Mouse (Mus musculus): ENCODE measurements around the gene Tmem121. TPM values are rescaled to one million over a fixed set of nuclear protein-coding genes. Genes with fewer than 3 reads are reported as not detected.

Gene Tmem121
- polyA plus RNA-seq, 1 experiment from 2014 or later: 21.2 TPM

DNA sequence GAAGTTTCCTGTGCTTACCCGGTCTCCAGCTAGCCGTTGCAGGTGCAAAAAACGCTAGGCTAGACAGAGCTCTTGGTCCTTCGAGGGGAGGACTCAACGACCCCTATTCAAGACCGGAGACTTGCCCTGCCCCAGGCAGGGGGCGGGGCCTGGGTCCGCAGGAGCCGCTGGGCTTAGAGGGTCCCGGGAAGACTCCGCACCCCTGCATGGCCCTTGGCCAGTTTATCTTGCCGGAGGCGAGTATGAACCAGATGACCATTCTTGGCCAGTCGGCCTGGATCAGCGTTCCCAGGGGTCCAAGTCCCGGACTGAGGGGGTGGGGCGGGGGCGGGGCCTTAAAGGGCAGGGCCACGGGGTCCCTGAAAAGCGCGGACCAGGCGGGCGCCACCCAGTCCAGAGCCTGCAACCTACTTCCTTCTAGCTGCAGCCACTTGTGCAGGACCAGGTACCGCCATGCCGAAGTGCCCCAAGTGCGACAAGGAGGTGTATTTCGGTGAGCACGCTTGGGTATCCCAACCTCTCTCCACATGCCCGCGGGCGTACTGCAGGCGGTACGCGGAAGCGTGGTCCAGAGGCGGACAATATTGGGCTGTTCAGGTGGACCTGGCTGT lies 34.0 kb upstream of the Tmem121 start:
- peaks cover 27% of the 10 kb centered on the region for H3K4me1 ChIP-seq
- no peaks in the 10 kb centered on the region for H3K9me3 ChIP-seq
- H3K27ac ChIP-seq: no peak overlapping the region
- H3K4me3 ChIP-seq: peak overlapping the region; percentile 55
- ATAC-seq (ENCODE audit: low FRiP score, low read depth): no peak
- peaks cover 72% of the 10 kb centered on the region for H3K27me3 ChIP-seq
- no peaks in the 10 kb centered on the region for H3K36me3 ChIP-seq
- H3K9ac ChIP-seq: peak overlapping the region; percentile 59
- 1% methylated on average over 36 of the region's 36 CpGs for WGBS
- peak overlapping the region; percentile 85 for H3K4me2 ChIP-seq (replicated peaks)

DNA sequence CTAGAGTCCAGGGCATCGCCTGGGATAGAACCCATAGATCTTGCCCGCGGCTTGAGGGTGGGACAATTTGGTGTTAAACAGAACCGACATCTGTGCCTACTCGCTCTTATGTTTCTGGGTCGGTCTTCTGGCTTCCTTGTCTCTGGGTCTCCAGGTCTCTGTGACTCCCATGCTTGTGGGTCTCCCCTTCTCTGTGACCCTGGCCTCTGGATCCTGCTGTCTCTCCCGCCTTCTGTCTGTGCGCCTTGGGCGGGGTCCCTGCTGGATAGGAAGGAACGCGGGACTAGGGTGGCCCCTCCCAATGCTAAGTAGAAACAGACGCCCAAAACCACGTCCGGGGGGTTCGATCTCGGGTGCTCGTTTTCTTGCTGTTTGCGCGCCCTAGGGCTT lies 33.5 kb upstream of the Tmem121 start:
- Histone ChIP-seq H3K27me3 (peaks cover 67% of the 10 kb centered on the region), H3K27ac (no peak overlapping the region)

DNA sequence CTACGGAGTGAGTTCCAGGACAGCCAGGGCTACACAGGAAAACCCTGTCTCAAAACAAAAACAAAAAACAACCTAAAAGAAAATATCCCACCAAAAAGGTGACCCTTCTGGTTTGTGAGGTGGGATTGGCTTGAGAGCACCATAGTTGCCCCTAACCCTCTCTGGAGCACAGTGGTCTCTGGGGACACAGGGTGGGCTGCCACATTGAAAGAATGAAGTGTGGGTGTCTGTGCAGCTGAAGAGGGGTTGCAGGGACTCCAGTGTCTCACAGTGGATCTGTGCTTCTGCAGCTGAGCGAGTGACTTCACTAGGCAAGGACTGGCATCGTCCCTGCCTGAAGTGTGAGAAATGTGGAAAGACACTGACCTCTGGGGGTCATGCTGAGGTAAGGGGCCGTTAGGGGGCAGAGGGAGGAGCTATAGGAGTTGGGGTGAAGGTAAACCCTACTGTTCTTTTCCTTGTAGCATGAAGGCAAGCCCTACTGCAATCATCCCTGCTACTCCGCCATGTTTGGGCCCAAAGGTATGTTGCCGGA lies 32.7 kb upstream of the Tmem121 start:
- H3K4me1 ChIP-seq: peaks cover 33% of the 10 kb centered on the region
- peaks cover under 1% of the 10 kb centered on the region; the same call in 1 of the 2 replicates for H3K36me3 ChIP-seq
- no peak for ATAC-seq (ENCODE audit: low FRiP score, low read depth)
- H3K27ac ChIP-seq: no peak overlapping the region
- 75% methylated on average over 6 of the region's 6 CpGs for WGBS
- H3K9ac ChIP-seq: no peak overlapping the region
- H3K27me3 ChIP-seq: peaks cover 60% of the 10 kb centered on the region
- H3K4me3 ChIP-seq: no peak overlapping the region
- no peaks in the 10 kb centered on the region for H3K9me3 ChIP-seq
- H3K4me2 ChIP-seq (replicated peaks): no peak overlapping the region; the same call in 1 of the 2 replicates

More for the DNA sequence above, 33.5 kb upstream of the Tmem121 start:
- Histone ChIP-seq H3K36me3 (no peaks in the 10 kb centered on the region), H3K9me3 (no peaks in the 10 kb centered on the region), H3K4me3 (peak overlapping the region; percentile 55), H3K9ac (peak overlapping the region; percentile 59), H3K4me2 (replicated peaks) (peak overlapping the region; percentile 85), H3K4me1 (peaks cover 32% of the 10 kb centered on the region)
- 15% methylated on average over 19 of the region's 19 CpGs for WGBS
- ATAC-seq (ENCODE audit: low FRiP score, low read depth): no peak

DNA sequence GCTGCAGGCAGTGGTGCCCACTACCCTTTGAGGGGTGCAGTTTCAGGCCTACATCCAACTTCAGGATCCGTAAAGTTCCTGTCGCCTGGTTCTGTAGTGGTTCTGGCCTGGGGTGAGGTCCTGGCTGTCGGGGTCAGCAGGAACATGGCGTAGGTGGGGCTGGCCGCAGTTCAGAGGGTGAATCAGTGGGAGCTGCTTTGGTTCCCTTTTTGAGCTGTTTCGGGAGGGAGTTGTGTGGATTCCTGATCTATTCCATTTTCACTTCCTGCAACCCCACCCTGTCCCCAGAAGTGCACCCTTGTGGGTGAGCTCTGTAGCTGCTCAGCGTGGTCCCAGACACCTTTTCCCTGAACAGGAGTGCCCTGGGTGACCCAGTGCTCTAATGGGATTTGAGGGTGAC lies 31.8 kb upstream of the Tmem121 start:
- H3K4me2 ChIP-seq (replicated peaks): no peak overlapping the region
- peaks cover 51% of the 10 kb centered on the region for H3K27me3 ChIP-seq
- ATAC-seq (ENCODE audit: low FRiP score, low read depth): no peak
- 93% methylated on average over 7 of the region's 7 CpGs for WGBS
- H3K9me3 ChIP-seq: no peaks in the 10 kb centered on the region
- no peak overlapping the region for H3K4me3 ChIP-seq
- H3K4me1 ChIP-seq: peaks cover 33% of the 10 kb centered on the region
- no peak overlapping the region for H3K9ac ChIP-seq
- H3K27ac ChIP-seq: no peak overlapping the region
- peaks cover 5% of the 10 kb centered on the region; the same call in 1 of the 2 replicates for H3K36me3 ChIP-seq

DNA sequence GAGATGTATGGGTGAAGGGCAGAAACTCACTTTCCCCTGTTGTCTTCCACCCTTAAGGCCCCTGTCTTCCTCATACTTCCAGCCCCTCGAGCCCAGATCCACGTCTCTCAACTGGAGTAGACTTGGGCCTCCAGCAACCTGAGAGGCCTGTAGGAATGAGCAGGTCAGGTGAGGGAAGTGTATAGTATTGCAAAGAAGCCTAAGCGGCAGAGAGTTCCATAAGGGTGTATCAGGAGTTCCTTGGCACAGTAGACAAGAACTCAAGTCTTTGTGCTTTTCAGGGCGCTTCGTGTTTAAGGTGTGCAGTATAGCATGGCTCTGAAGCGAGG lies 31.0 kb upstream of the Tmem121 start:
- peak overlapping the region; percentile 90 for H3K4me2 ChIP-seq (replicated peaks)
- peak overlapping the region; percentile 65 for H3K4me3 ChIP-seq
- no peak for ATAC-seq (ENCODE audit: low FRiP score, low read depth)
- 73% methylated on average over 6 of the region's 6 CpGs for WGBS
- H3K27me3 ChIP-seq: peaks cover 44% of the 10 kb centered on the region
- peak overlapping the region; percentile 70; the same call in 1 of the 2 replicates for H3K9ac ChIP-seq
- H3K9me3 ChIP-seq: no peaks in the 10 kb centered on the region
- H3K36me3 ChIP-seq: peaks cover 9% of the 10 kb centered on the region
- H3K4me1 ChIP-seq: peaks cover 33% of the 10 kb centered on the region
- no peak overlapping the region for H3K27ac ChIP-seq

DNA sequence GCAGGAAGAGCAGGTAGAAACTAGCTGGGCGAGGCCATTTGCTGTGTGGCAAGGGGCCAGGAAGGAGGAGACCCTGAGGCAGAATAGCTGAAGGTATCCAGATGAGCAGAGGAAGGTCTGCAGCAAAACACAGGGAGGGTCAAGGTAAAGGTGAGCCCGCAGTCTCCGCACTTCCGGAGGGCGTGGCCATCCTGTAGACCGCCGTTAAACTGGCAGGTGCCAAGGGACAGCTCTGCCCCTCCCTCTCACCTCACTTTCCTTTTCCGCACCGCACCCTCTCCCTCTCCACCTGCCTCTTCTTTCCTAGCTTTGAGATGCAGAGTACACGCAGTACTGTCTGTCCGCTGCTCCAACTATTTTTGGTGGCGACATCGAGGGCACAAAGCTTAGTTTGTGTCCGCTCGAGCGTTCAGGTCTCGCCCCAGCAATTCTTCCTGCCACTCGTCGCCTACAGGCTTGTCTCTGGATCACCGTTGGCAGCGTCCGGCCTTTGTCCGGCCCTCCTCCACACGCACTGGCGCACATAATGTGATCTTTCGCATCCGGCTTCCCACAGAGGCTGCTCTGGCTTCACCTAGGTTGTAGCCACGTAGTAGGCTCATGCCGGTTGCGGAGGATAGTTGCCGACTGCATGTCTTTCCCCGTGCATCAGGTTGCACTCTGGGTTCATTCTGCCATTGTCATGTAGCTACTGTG lies 30.5 kb upstream of the Tmem121 start:
- Histone ChIP-seq H3K4me3 (peak overlapping the region; percentile 65), H3K4me2 (replicated peaks) (peak overlapping the region; percentile 90), H3K27ac (peak overlapping the region; percentile 44), H3K9me3 (no peaks in the 10 kb centered on the region), H3K36me3 (peaks cover 9% of the 10 kb centered on the region), H3K9ac (peak overlapping the region; percentile 70), H3K4me1 (peaks cover 33% of the 10 kb centered on the region), H3K27me3 (peaks cover 39% of the 10 kb centered on the region)
- 4% methylated on average over 32 of the region's 32 CpGs for WGBS
- peak; percentile 0; the same call in 1 of the 2 replicates for ATAC-seq (ENCODE audit: low FRiP score, low read depth)

DNA sequence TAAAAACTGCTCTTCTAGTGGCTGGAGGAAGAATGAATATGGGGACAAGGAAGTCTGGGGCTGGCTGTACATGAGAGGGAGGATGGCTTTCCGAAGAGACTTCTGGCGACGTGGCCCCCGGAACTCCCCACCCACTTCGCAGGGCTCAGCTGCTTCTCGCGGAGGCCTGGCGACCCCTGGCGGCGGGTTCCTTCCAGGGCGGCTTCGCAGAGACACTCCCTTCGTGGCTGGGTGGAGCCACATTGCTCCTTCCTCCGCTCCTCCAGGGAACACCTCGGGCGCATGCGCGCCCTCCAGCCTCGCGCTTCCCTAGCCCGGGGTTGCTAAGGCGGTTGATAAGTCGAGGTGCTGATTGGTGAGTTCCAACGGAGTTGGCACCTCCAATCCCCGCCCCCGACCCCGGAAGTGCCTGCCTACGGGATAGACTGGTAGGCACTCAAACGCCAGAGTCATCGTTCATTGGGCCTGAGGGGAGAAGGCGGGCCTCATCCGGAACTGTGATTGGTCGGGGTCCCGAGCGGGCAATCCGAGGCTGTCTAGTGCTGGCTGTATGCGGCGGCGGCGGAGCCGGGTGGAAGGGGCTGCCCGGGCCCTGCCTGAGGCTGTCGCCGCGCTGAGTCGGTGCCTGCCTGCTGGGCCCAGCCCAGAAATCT lies 29.7 kb upstream of the Tmem121 start, which contains the start of gene Tedc1:
Gene Tedc1 (plus strand): TSS at position 535 of the 653 bp plus-strand sequence.
- Histone ChIP-seq H3K27ac (peak within 1 kb of the TSS; percentile 44), H3K4me2 (replicated peaks) (peak within 1 kb of the TSS; percentile 90), H3K9ac (peak within 1 kb of the TSS; percentile 70), H3K4me3 (peak within 1 kb of the TSS; percentile 65), H3K9me3 (no peaks in the 10 kb centered on the region), H3K36me3 (peaks cover 9% of the 10 kb centered on the region), H3K27me3 (peaks cover 31% of the 10 kb centered on the region), H3K4me1 (peaks cover 33% of the 10 kb centered on the region)
- under 1% methylated on average over 46 of the region's 46 CpGs for WGBS
- peak; percentile 96 for ATAC-seq (ENCODE audit: low FRiP score, low read depth)

DNA sequence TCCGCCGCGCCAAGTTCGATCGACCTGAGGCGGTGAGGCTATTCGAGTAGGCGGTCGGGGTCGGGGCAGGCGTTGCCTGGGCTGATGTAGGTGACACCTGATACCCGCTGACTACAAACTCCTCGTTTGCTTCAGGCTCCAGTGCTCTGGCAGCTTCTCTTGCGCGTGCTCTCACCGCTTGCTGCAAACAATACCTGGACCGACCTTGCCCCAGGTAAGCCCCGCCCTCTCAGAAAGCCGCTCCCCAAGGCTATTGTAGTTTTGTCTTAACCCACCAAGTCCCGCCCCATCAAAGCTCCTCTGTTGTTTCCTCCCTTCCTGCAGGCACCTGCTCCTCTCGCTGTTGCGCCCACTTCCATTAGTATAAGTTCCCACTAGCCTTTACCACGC lies 29.2 kb upstream of the Tmem121 start:
- H3K9me3 ChIP-seq: no peaks in the 10 kb centered on the region
- no peak overlapping the region for H3K27ac ChIP-seq
- peak overlapping the region; percentile 90 for H3K4me2 ChIP-seq (replicated peaks)
- H3K4me1 ChIP-seq: peaks cover 30% of the 10 kb centered on the region
- peak overlapping the region; percentile 69 for H3K9ac ChIP-seq
- under 1% methylated on average over 23 of the region's 23 CpGs for WGBS
- peak overlapping the region; percentile 65 for H3K4me3 ChIP-seq
- H3K36me3 ChIP-seq: peaks cover 15% of the 10 kb centered on the region
- no peak for ATAC-seq (ENCODE audit: low FRiP score, low read depth)
- peaks cover 26% of the 10 kb centered on the region for H3K27me3 ChIP-seq

DNA sequence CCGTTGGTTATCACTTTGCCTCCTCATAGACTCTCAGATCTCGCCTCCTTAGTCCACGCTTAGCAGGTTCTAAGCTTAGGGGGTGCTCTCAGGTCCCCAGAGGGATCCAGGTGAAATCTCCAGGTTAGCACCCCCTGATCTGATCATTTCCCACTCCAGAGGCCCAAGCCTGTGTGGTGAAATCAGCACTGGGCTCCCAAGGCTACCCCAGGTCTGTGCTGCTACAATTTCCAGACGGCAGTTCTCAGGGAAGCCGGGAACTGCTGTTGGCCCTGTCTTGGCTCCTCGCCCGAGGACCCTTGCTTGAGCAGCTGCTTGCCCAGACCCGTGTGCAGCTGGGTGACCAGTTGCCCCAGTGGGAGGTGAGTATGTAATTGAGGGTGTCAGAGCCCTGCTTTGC lies 28.7 kb upstream of the Tmem121 start:
- Histone ChIP-seq H3K9me3 (no peaks in the 10 kb centered on the region), H3K27ac (no peak overlapping the region), H3K9ac (peak overlapping the region; percentile 69), H3K27me3 (peaks cover 22% of the 10 kb centered on the region), H3K4me3 (peak overlapping the region; percentile 65), H3K36me3 (peaks cover 19% of the 10 kb centered on the region), H3K4me1 (peaks cover 27% of the 10 kb centered on the region), H3K4me2 (replicated peaks) (peak overlapping the region; percentile 90)
- 39% methylated on average over 8 of the region's 8 CpGs for WGBS
- no peak for ATAC-seq (ENCODE audit: low FRiP score, low read depth)

DNA sequence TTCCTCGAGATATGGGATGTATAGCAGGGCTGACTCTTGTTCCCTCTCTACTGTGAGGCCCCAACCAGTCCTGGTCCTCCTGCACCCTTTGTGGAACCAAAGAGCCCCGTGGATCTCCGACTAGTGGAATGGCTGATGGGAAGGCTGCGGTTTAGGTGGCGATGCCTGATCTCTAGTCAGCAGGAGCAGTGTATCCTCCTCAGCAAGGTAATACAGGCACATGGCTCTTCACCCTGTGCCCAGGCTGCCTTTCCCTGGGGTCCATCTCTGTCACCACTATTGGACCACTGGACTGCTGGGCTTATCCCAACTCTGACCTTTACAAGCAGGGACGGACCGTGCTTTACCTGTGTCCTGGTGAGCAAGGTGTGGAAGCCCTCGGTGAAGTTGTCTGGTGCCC lies 28.2 kb upstream of the Tmem121 start:
- Histone ChIP-seq H3K4me3 (peak overlapping the region; percentile 65; the same call in 1 of the 2 replicates), H3K4me1 (peaks cover 22% of the 10 kb centered on the region), H3K9me3 (no peaks in the 10 kb centered on the region), H3K36me3 (peaks cover 19% of the 10 kb centered on the region), H3K27me3 (peaks cover 17% of the 10 kb centered on the region), H3K4me2 (replicated peaks) (peak overlapping the region; percentile 90), H3K9ac (peak overlapping the region; percentile 69; the same call in 1 of the 2 replicates), H3K27ac (no peak overlapping the region)
- 91% methylated on average over 8 of the region's 8 CpGs for WGBS
- no peak for ATAC-seq (ENCODE audit: low FRiP score, low read depth)

DNA sequence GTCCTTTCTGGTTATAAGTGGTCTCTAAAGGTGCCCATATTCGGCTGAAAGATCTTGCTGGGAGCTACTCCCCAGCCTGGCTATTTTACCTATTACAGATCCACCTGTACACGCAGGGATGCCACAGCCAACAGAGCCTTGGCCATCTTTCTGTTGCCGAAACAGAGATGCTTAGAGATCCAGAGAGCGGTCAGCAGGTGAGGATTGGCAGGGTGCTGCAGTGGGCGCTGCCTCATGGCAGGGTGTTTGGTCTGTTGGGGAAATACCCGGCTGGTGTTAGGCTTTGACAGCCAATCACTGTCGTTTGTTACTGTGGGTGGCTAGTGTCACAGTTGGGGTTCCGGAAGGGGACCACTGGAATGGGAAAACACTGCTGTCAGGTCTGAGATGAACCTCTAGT lies 27.8 kb upstream of the Tmem121 start:
- Histone ChIP-seq H3K4me2 (replicated peaks) (no peak overlapping the region), H3K9ac (no peak overlapping the region), H3K36me3 (peaks cover 21% of the 10 kb centered on the region), H3K27ac (no peak overlapping the region), H3K27me3 (peaks cover 14% of the 10 kb centered on the region), H3K9me3 (no peaks in the 10 kb centered on the region), H3K4me1 (peaks cover 21% of the 10 kb centered on the region), H3K4me3 (no peak overlapping the region)
- ATAC-seq (ENCODE audit: low FRiP score, low read depth): no peak
- WGBS: 92% methylated on average over 8 of the region's 8 CpGs

DNA sequence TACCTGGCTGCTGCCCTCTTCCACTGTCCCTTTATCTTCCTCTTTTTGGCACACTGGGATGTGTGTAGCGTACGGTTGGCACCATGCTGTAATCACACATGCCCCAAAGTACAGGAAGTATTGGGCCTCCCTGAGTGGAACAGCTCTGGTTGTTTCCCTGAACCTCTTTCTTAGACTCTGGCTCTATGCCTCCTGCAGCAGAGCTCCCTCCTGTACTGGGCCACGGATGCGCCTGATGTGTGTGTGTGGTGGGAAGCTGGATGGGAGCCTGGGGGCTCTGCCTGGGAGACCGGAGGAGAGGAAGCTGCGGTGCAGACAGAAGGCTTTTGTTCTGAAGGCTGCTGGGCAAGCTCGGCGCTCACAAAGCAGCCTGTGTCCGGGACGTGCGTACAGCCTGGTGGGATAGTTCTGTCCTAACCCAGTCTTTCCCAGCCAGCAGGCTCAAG lies 22.1 kb upstream of the Tmem121 start:
- Histone ChIP-seq H3K36me3 (peaks cover 28% of the 10 kb centered on the region), H3K27ac (peak overlapping the region; percentile 49; the same call in 1 of the 2 replicates), H3K4me2 (replicated peaks) (no peak overlapping the region), H3K4me1 (no peaks in the 10 kb centered on the region), H3K9me3 (no peaks in the 10 kb centered on the region), H3K27me3 (no peaks in the 10 kb centered on the region), H3K9ac (0 out of 2 replicates have a peak overlapping the region, but pooled peaks have one; percentile 13), H3K4me3 (no peak overlapping the region)
- WGBS: 92% methylated on average over 11 of the region's 11 CpGs
- ATAC-seq (ENCODE audit: low FRiP score, low read depth): no peak

Data from limb, embryonic 13.5 days (tissue).